Mouse (Mus musculus): ENCODE measurements around the gene Iqgap1. TPM values are rescaled to one million over a fixed set of nuclear protein-coding genes. Genes with fewer than 3 reads are reported as not detected.

Gene Iqgap1
- polyA plus RNA-seq, 1 experiment from 2014 or later: 13.1 TPM

- ATAC-seq (ENCODE audit: low read depth) (no peak), DNase-seq (no peak)
- Histone ChIP-seq H3K36me3 (no peaks in the 10 kb centered on the region), H3K9me3 (replicated peaks) (no peaks in the 10 kb centered on the region), H3K4me1 (replicated peaks) (peaks cover 16% of the 10 kb centered on the region), H3K27me3 (no peaks in the 10 kb centered on the region), H3K9ac (no peak overlapping the region), H3K27ac (no peak overlapping the region), H3K4me2 (no peak overlapping the region), H3K4me3 (replicated peaks) (no peak overlapping the region)
- 16% methylated on average over 4 of the region's 4 CpGs for WGBS (ENCODE audit: insufficient replicate concordance)
Observed at GRCm38 (mm10) chr7:80832191-80832590, 6.4 kb upstream of the Iqgap1 start.

- Histone ChIP-seq H3K9ac (no peak overlapping the region), H3K4me3 (replicated peaks) (no peak overlapping the region), H3K27ac (no peak overlapping the region), H3K4me2 (no peak overlapping the region), H3K4me1 (replicated peaks) (peaks cover 16% of the 10 kb centered on the region), H3K36me3 (no peaks in the 10 kb centered on the region), H3K27me3 (no peaks in the 10 kb centered on the region), H3K9me3 (replicated peaks) (no peaks in the 10 kb centered on the region)
- ATAC-seq (ENCODE audit: low read depth): no peak
- DNase-seq: no peak
- WGBS (ENCODE audit: insufficient replicate concordance): 67% methylated on average over 15 of the region's 15 CpGs
Observed at GRCm38 (mm10) chr7:80830193-80830803, 4.5 kb upstream of the Iqgap1 start.

GRCm38 (mm10) chr7:80828146-80828860 is 2.5 kb upstream of the Iqgap1 start:
- Histone ChIP-seq H3K4me2 (no peak overlapping the region), H3K36me3 (no peaks in the 10 kb centered on the region), H3K9me3 (replicated peaks) (no peaks in the 10 kb centered on the region), H3K4me3 (replicated peaks) (no peak overlapping the region), H3K27me3 (no peaks in the 10 kb centered on the region), H3K9ac (no peak overlapping the region), H3K4me1 (replicated peaks) (peaks cover 24% of the 10 kb centered on the region), H3K27ac (no peak overlapping the region)
- WGBS (ENCODE audit: insufficient replicate concordance): 55% methylated on average over 18 of the region's 18 CpGs
- DNase-seq (no peak), ATAC-seq (ENCODE audit: low read depth) (no peak)

- H3K4me1 ChIP-seq (replicated peaks): peaks cover 16% of the 10 kb centered on the region
- no peak overlapping the region for H3K4me3 ChIP-seq (replicated peaks)
- H3K36me3 ChIP-seq: no peaks in the 10 kb centered on the region
- H3K27me3 ChIP-seq: no peaks in the 10 kb centered on the region
- no peak overlapping the region; the same call in 1 of the 2 replicates for H3K27ac ChIP-seq
- 30% methylated on average over 11 of the region's 11 CpGs for WGBS (ENCODE audit: insufficient replicate concordance)
- peak; percentile 68 for ATAC-seq (ENCODE audit: low read depth)
- no peaks in the 10 kb centered on the region for H3K9me3 ChIP-seq (replicated peaks)
- H3K9ac ChIP-seq: no peak overlapping the region
- peak overlapping the region; percentile 33; the same call in 1 of the 2 replicates for H3K4me2 ChIP-seq
- no peak for DNase-seq
Observed at GRCm38 (mm10) chr7:80823875-80824682, 1.7 kb downstream of the Iqgap1 start.

- H3K27ac ChIP-seq: no peak overlapping the region
- 64% methylated on average over 4 of the region's 4 CpGs for WGBS (ENCODE audit: insufficient replicate concordance)
- H3K9me3 ChIP-seq (replicated peaks): no peaks in the 10 kb centered on the region
- H3K9ac ChIP-seq: no peak overlapping the region
- H3K36me3 ChIP-seq: no peaks in the 10 kb centered on the region
- H3K27me3 ChIP-seq: no peaks in the 10 kb centered on the region
- no peak overlapping the region for H3K4me3 ChIP-seq (replicated peaks)
- H3K4me1 ChIP-seq (replicated peaks): peaks cover 16% of the 10 kb centered on the region
- ATAC-seq (ENCODE audit: low read depth) (no peak), DNase-seq (no peak)
- H3K4me2 ChIP-seq: no peak overlapping the region
Observed at GRCm38 (mm10) chr7:80823267-80823666, 2.5 kb downstream of the Iqgap1 start.

GRCm38 (mm10) chr7:80820838-80821237 is 4.9 kb downstream of the Iqgap1 start:
- no peaks in the 10 kb centered on the region for H3K27me3 ChIP-seq
- 71% methylated on average over 4 of the region's 4 CpGs for WGBS (ENCODE audit: insufficient replicate concordance)
- no peak overlapping the region for H3K9ac ChIP-seq
- DNase-seq: no peak
- H3K27ac ChIP-seq: no peak overlapping the region
- ATAC-seq (ENCODE audit: low read depth): no peak
- no peak overlapping the region for H3K4me3 ChIP-seq (replicated peaks)
- no peaks in the 10 kb centered on the region for H3K36me3 ChIP-seq
- no peaks in the 10 kb centered on the region for H3K9me3 ChIP-seq (replicated peaks)
- peaks cover 16% of the 10 kb centered on the region for H3K4me1 ChIP-seq (replicated peaks)
- H3K4me2 ChIP-seq: no peak overlapping the region

GRCm38 (mm10) chr7:80816641-80817040 is 9.1 kb downstream of the Iqgap1 start:
- no peaks in the 10 kb centered on the region for H3K27me3 ChIP-seq
- no peak overlapping the region for H3K4me2 ChIP-seq
- H3K4me1 ChIP-seq (replicated peaks): no peaks in the 10 kb centered on the region
- ATAC-seq (ENCODE audit: low read depth) (no peak), DNase-seq (no peak)
- H3K9ac ChIP-seq: no peak overlapping the region
- no peak overlapping the region for H3K27ac ChIP-seq
- no peaks in the 10 kb centered on the region for H3K9me3 ChIP-seq (replicated peaks)
- no peak overlapping the region for H3K4me3 ChIP-seq (replicated peaks)
- WGBS (ENCODE audit: insufficient replicate concordance): 55% methylated on average over 5 of the region's 5 CpGs
- H3K36me3 ChIP-seq: no peaks in the 10 kb centered on the region

- Histone ChIP-seq H3K9ac (no peak overlapping the region), H3K4me3 (replicated peaks) (no peak overlapping the region), H3K4me1 (replicated peaks) (no peaks in the 10 kb centered on the region), H3K27ac (no peak overlapping the region), H3K36me3 (no peaks in the 10 kb centered on the region), H3K9me3 (replicated peaks) (no peaks in the 10 kb centered on the region), H3K4me2 (no peak overlapping the region), H3K27me3 (peaks cover 4% of the 10 kb centered on the region; the same call in 1 of the 2 replicates)
- DNase-seq (no peak), ATAC-seq (ENCODE audit: low read depth) (no peak)
- 51% methylated on average over 4 of the region's 4 CpGs for WGBS (ENCODE audit: insufficient replicate concordance)
Observed at GRCm38 (mm10) chr7:80813397-80813796, 12.4 kb downstream of the Iqgap1 start.

GRCm38 (mm10) chr7:80806331-80806730 is 19.4 kb downstream of the Iqgap1 start:
- ATAC-seq (ENCODE audit: low read depth) (no peak), DNase-seq (no peak)
- H3K9me3 ChIP-seq (replicated peaks): no peaks in the 10 kb centered on the region
- H3K36me3 ChIP-seq: no peaks in the 10 kb centered on the region
- H3K4me1 ChIP-seq (replicated peaks): peaks cover 26% of the 10 kb centered on the region
- H3K27me3 ChIP-seq: peaks cover 4% of the 10 kb centered on the region; the same call in 1 of the 2 replicates
- no peak overlapping the region for H3K9ac ChIP-seq
- H3K27ac ChIP-seq: no peak overlapping the region
- WGBS (ENCODE audit: insufficient replicate concordance): 51% methylated on average over 4 of the region's 4 CpGs
- H3K4me2 ChIP-seq: no peak overlapping the region
- H3K4me3 ChIP-seq (replicated peaks): no peak overlapping the region

- peak overlapping the region; percentile 78 for H3K9ac ChIP-seq
- 1% methylated on average over 46 of the region's 47 CpGs for WGBS (ENCODE audit: insufficient replicate concordance)
- H3K36me3 ChIP-seq: peaks cover 11% of the 10 kb centered on the region
- no peaks in the 10 kb centered on the region for H3K9me3 ChIP-seq (replicated peaks)
- H3K27me3 ChIP-seq: no peaks in the 10 kb centered on the region
- peak; percentile 89 for DNase-seq
- H3K4me2 ChIP-seq: peak overlapping the region; percentile 95
- H3K4me3 ChIP-seq (replicated peaks): peak overlapping the region; percentile 79
- H3K4me1 ChIP-seq (replicated peaks): peaks cover 26% of the 10 kb centered on the region
- ATAC-seq (ENCODE audit: low read depth): peak; percentile 97
- peak overlapping the region; percentile 80 for H3K27ac ChIP-seq
Observed at GRCm38 (mm10) chr7:80803173-80803872, 22.5 kb downstream of the Iqgap1 start.
